In the genomic region with DNA sequence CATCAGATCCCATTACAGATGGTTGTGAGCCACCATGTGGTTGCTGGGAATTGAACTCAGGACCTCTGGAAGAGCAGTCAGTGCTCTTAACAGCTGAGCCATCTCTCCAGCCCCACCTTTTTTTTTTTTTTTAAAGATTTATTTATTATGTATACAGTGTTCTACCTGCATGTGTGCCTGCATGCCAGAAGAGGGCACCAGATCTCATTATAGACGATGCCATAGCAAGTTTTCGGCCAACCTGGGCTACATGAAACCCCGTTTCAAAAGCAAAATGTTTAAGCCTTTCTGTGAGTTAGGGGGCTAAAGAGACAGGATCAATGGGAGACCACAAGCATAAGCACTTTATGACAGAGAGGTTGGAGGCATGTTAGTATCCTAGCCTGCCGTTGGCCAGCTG, we compare ENCODE assay signal across 12 mouse cellular contexts. TPM values are rescaled to one million over a fixed set of nuclear protein-coding genes. Genes with fewer than 3 reads are reported as not detected.
A peak's percentile ranks its signal among the peaks of the same experiment; 100 is the strongest.
DNase-seq lines count a peak whose midpoint lies in the region; ATAC-seq and TF ChIP-seq lines count a peak whose summit lies in the region.
"Not testable (repeated sequence)": the region's sequence is repeated elsewhere in the genome, so short reads cannot be mapped to it uniquely, and the experiment has no call there.
"Had no signal": no experiment of that assay in that cellular context is flagged by ENCODE, and none has a peak within 500 bp of the region (broad histone marks: within the 10 kb centered on the region; RNA-seq: fewer than 3 reads in every experiment).

No protein-coding gene starts in this region.

- H3K9me3 ChIP-seq in ES-E14 (ENCODE audit: control insufficient read depth, insufficient read depth, low read depth, low read length); forebrain, postnatal 0 days (ENCODE audit: low read length); intestine, postnatal 0 days (ENCODE audit: control insufficient read depth); lung, postnatal 0 days (ENCODE audit: low read length): not testable (repeated sequence)

- TF ChIP-seq EP300 in lung, postnatal 0 days (IDR thresholded peaks at IDR 0.05): not testable (repeated sequence)

- H3K36me3 ChIP-seq in ES-E14 (ENCODE audit: control insufficient read depth, insufficient read depth, low read length, poor library complexity, severe bottlenecking); forebrain, postnatal 0 days (ENCODE audit: insufficient read depth); intestine, postnatal 0 days (ENCODE audit: control insufficient read depth, insufficient read depth); lung, postnatal 0 days (ENCODE audit: insufficient read depth, low read length): not testable (repeated sequence)

- in situ Hi-C loops in ES-E14 (cut with MboI; ENCODE audit: low sequenced_read_pairs in 2 of 2, unreplicated experiment in 2 of 2): not testable (repeated sequence)

- H3K4me2 ChIP-seq in forebrain, postnatal 0 days (ENCODE audit: low read depth); intestine, postnatal 0 days (replicated peaks; ENCODE audit: low read depth); lung, postnatal 0 days (replicated peaks; ENCODE audit: low read depth, low read length): not testable (repeated sequence)

- not testable (repeated sequence) for H3K27me3 ChIP-seq in forebrain, postnatal 0 days (ENCODE audit: insufficient read depth, low read length); intestine, postnatal 0 days (replicated peaks; ENCODE audit: control insufficient read depth, insufficient read depth, low read length); lung, postnatal 0 days (replicated peaks; ENCODE audit: insufficient read depth, low read length)

- H3K4me1 ChIP-seq in ES-E14 (ENCODE audit: control insufficient read depth in 2 of 2, insufficient read depth in 2 of 2, low read length in 2 of 2, poor library complexity in 1 of 2); forebrain, postnatal 0 days (ENCODE audit: insufficient read depth); intestine, postnatal 0 days (replicated peaks; ENCODE audit: control insufficient read depth, insufficient read depth, low read length); lung, postnatal 0 days (ENCODE audit: insufficient read depth, low read depth, low read length): not testable (repeated sequence)

- ATAC-seq in forebrain, postnatal 0 days; intestine, postnatal 0 days; lung, postnatal 0 days: not testable (repeated sequence)

- 0 out of 2 replicates have a peak, but pooled peaks have one; percentile 6 for TF ChIP-seq CTCF in forebrain, postnatal 0 days (IDR thresholded peaks at IDR 0.05; ENCODE audit: low read depth)
- peak; percentile 23 for TF ChIP-seq CTCF in intestine, postnatal 0 days (IDR thresholded peaks at IDR 0.05; ENCODE audit: low read depth)
- TF ChIP-seq CTCF in lung, postnatal 0 days (IDR thresholded peaks at IDR 0.05): peak; percentile 24; the same call in 1 of the 2 replicates

- peak; percentile 51 for DNase-seq in 3T3-L1 (ENCODE audit: low read depth, low spot score)
- DNase-seq in ES-E14 (ENCODE audit: low read depth, low spot score); forebrain, postnatal 0 days; lung, postnatal 0 days (ENCODE audit: low spot score): not testable (repeated sequence)
- DNase-seq in cerebellum, adult 11-12 months: peak; percentile 29
- peak; percentile 43 for DNase-seq in cerebellum, adult 9-11 months

- H3K9ac ChIP-seq in ES-E14 (ENCODE audit: insufficient read depth, low read depth, low read length, poor library complexity, severe bottlenecking); forebrain, postnatal 0 days; intestine, postnatal 0 days (ENCODE audit: low read depth, low read length); lung, postnatal 0 days (replicated peaks; ENCODE audit: low read depth): not testable (repeated sequence)

- WGBS in forebrain, postnatal 0 days: 89% methylated on average over 4 of the region's 4 CpGs
- 85% methylated on average over 4 of the region's 4 CpGs for WGBS in intestine, postnatal 0 days
- WGBS in lung, postnatal 0 days: 82% methylated on average over 4 of the region's 4 CpGs

- H3K27ac ChIP-seq in ES-E14 (ENCODE audit: insufficient read depth, low read depth, low read length, poor library complexity, severe bottlenecking); forebrain, postnatal 0 days (ENCODE audit: low read depth, low read length); intestine, postnatal 0 days (ENCODE audit: low read depth, low read length); lung, postnatal 0 days (ENCODE audit: low read length): not testable (repeated sequence)

- H3K4me3 ChIP-seq in ES-E14 (ENCODE audit: insufficient read depth in 1 of 2, low read depth in 1 of 2, low read length in 2 of 2, poor library complexity in 1 of 2, severe bottlenecking in 1 of 2); forebrain, postnatal 0 days (ENCODE audit: low read depth, low read length); intestine, postnatal 0 days (ENCODE audit: low read depth, low read length); lung, postnatal 0 days (ENCODE audit: low read depth, low read length): not testable (repeated sequence)

TF ChIP-seq in ES-E14, 5 proteins besides CTCF, POLR2A, EP300 and RAD21:
- TF ChIP-seq ZNF384 (IDR thresholded peaks at IDR 0.05; ENCODE audit: low read depth, low read length): peak; percentile 32; the same call in 1 of the 2 replicates

RNA-seq across cellular contexts. Expression of gene Dnah10, which starts 51.4 kb away (rescaled TPM):
- 1.7 and 2.3 TPM in 2 replicates for total RNA-seq in ES-E14 (2012; rRNA removed)
- total RNA-seq in forebrain, postnatal 0 days (2014; rRNA removed): 1.0 and 1.2 TPM in 2 replicates
- polyA plus RNA-seq in forebrain, postnatal 0 days (2015; fragmentation: Nextera tagmentation; extraction: Ambion mirVana): 0.11 and 0.30 TPM in 2 replicates
- polyA plus RNA-seq in intestine, postnatal 0 days (2015; fragmentation: Nextera tagmentation; extraction: Ambion mirVana): 0.01 TPM in 2 replicates
- polyA plus RNA-seq in lung, postnatal 0 days (2015; fragmentation: Nextera tagmentation; extraction: Ambion mirVana): 0.95 and 1.0 TPM in 2 replicates
- total RNA-seq: hematopoietic stem cell, adult 5-6 weeks; neutrophil, adult 5-6 weeks had no signal
- polyA plus RNA-seq: forebrain, embryonic 10.5 days; G1E; liver, embryonic 13.5 days had no signal
